Mouse (Mus musculus): ENCODE measurements around the gene Ppfia4.
"Not testable (repeated sequence)": the region's sequence is repeated elsewhere in the genome, so short reads cannot be mapped to it uniquely, and the experiment has no call there.

Gene Ppfia4

DNA sequence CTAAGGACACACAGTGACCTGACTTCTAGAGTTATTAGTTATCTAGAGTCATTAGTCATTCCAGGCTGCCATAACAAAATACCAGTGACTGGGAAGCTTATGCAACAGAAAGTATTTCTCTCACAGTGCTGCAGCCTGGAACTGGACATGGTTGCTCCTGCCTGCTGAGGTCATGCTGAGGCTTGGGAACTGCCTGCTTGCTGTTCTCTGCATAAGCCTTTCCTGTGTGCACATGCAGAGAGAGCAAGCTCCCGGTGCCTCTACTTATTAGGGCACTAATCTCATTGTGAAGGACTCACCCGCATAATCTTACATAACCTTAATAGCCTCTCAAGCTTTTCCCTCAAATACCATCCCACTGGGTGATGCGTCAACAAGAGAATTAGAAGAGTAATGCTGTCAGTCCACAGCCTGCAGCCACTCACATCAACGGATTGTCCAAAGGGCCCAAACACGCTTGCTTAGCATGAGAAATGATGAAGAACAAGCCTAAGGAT lies 59.9 kb downstream of the Ppfia4 start:
- no peak for DNase-seq (ENCODE audit: low read depth, low spot score)

DNA sequence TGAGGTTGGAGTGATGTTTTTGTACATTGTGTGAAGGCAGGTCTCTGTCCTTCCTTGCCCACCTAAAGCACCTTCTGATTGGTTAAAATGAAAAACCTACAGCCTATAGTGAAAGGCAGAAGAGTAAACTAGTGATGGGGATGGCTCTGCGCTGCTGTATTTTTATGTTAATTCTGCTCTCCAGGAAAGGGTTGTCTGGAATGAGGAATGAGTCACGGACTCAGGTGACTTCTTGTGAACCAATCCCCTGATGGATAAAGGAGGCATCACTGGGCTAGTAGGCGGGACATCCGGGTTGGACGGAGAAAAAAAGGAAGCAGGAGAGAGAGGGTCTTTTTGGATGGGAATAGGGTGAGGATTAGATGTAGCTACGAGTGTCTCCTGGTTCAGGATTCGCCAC lies 62.7 kb downstream of the Ppfia4 start:
- DNase-seq (ENCODE audit: low read depth, low spot score): peak; percentile 81

DNA sequence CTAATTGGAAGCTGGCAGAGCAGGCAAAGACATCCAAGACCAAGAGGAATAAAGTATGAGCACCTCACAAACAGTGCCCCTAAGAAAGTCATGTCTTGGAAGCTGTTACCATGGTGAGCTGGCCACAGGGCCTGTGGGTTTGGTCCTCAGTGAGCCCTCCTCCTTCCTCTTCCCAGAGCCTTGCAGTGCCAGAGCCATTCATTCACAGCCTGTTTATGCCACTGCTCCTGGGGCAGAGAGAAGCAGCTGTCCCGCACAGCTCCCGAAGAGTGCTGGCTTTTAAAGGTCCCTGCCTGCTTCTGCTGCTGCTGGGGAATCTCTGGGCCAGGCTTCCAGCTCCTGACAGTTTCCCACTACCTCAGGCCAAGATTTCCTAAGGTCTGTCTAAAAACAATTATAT lies 66.9 kb downstream of the Ppfia4 start:
- no peak for DNase-seq (ENCODE audit: low read depth, low spot score)

DNA sequence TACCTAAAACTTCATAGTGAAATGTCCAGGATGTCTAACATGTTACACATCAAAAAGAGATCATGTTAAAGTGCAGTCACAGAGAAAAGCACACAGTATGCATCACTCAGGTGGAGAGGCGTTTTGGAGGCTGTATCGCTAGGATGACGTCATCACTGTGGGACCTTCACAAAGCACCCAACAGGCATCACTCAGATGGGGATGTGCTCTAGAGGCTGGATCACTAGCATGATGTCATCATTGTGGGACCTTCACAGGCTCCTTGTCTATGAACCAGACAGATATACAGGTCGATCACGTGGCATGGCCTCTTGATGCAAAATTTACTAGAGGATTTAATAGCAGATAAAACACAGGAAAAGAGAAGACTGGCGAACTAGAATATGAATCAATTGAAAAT lies 68.4 kb downstream of the Ppfia4 start:
- peak; percentile 65 for DNase-seq (ENCODE audit: low read depth, low spot score)

DNA sequence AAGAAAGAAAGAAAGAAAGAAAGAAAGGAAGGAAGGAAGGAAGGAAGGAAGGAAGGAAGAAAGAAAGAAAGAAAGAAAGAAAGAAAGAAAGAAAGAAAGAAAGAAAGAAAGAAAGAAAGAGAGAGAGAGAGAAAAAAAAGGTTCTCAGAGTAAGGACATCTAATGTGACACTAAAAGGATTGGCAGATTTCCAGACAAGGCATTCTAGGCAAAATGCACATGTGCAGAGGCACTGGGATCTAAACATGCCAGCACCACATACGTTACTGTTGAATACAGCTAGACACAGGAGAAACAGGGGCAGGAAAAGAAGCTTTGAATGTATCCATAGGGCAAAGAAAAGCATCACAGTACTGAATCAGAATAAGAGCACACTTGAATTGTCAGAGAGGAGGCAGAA lies 83.0 kb downstream of the Ppfia4 start:
- not testable (repeated sequence) for DNase-seq (ENCODE audit: low read depth, low spot score)

Data from ES-CJ7 (cell line).